Mouse (Mus musculus): ENCODE results near the gene Col9a3. TPM values are rescaled to one million over a fixed set of nuclear protein-coding genes. Genes with fewer than 3 reads are reported as not detected.

The Col9a3 gene
- total and polyA plus RNA-seq, 3 experiments = 0.15 to 0.56 TPM; not detected in 1

DNA sequence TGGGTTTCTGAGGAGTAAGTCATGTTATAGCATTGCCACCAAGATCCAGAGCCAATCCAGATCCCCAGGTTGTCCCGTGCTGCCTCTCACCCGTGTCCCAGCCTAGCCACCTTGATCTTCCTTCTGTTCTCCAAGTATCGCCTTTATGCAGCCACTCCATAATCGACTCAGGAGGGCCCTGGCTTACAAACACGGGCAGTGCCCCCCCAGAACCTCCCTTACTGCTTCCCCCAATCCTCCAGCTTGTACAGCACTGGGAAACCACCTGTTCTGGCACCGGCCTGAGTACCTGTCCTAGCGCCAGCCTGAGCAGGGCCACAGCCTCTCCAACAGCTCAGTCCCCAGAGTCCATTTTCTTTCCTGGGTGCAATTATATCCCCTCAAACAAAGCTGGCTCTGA is 57.1 kb downstream of the Col9a3 start:
- H3K79me2 ChIP-seq (ENCODE audit: control insufficient read depth, insufficient read depth, low read length, poor library complexity) = no peaks in the 10 kb centered on the region

DNA sequence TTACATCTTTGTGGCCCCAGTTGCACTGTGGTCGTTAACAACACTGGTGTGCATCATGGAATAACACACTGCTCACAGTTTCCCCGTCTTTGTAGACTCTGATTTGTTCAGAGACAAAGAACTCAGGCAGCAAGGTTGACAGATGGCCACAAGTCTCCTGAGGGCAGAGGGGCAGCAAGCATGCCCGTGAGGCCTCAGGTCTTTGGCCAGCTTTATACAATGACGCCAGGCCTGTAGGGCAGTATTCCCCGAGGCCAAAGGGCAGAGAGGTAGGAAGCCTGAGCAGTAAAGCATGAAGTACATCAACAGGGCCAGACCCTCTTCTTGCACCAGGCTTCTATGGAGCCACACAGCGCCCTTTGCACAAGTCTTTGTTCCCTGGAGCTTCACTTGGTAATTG is 57.6 kb downstream of the Col9a3 start:
- Histone ChIP-seq H3K4me1 (ENCODE audit: control insufficient read depth in 1 of 2, insufficient read depth in 2 of 2, low read length in 2 of 2) (no peaks in the 10 kb centered on the region), H3K9ac (ENCODE audit: control insufficient read depth, low read depth, low read length, poor library complexity, severe bottlenecking) (no peak overlapping the region), H3K27ac (ENCODE audit: control insufficient read depth, low read depth, low read length) (no peak overlapping the region), H3K27me3 (ENCODE audit: control insufficient read depth in 1 of 2, insufficient read depth in 2 of 2, low read length in 2 of 2) (peaks cover 0 to 2% of the 10 kb centered on the region in 2 experiments; a peak in 2 of 4 replicates), H3K4me3 (ENCODE audit: control insufficient read depth in 1 of 2, insufficient read depth in 1 of 2, low read depth in 2 of 2, low read length in 2 of 2) (no peak overlapping the region), H3K36me3 (ENCODE audit: control insufficient read depth in 1 of 2, insufficient read depth in 2 of 2, low read length in 2 of 2) (peaks cover 0 to 3% of the 10 kb centered on the region in 2 experiments; a peak in 1 of 4 replicates), H3K9me3 (replicated peaks; ENCODE audit: insufficient read depth, low read length) (no peaks in the 10 kb centered on the region), H3K79me2 (ENCODE audit: control insufficient read depth, insufficient read depth, low read length, poor library complexity) (no peaks in the 10 kb centered on the region)
- TF ChIP-seq MAZ (IDR thresholded peaks at IDR 0.05; ENCODE audit: low read depth, low read length) (no peak), NRF1 (IDR thresholded peaks at IDR 0.05; ENCODE audit: insufficient read depth, low read depth, low read length, poor library complexity, severe bottlenecking) (no peak), SMC3 (IDR thresholded peaks at IDR 0.05; ENCODE audit: low read depth, low read length) (no peak), CHD1 (IDR thresholded peaks at IDR 0.05; ENCODE audit: low read depth, low read length) (no peak), BHLHE40 (IDR thresholded peaks at IDR 0.05; ENCODE audit: borderline replicate concordance, low read depth, low read length) (no peak)
- DNase-seq (ENCODE audit: low read depth, low spot score) = no peak

More for the DNA sequence above, 57.1 kb downstream of the Col9a3 start:
- TF ChIP-seq MAFK (IDR thresholded peaks at IDR 0.05; ENCODE audit: borderline replicate concordance, low read depth, low read length) (no peak), RCOR1 (IDR thresholded peaks at IDR 0.05; ENCODE audit: low read depth, low read length) (no peak)
- Histone ChIP-seq H3K4me3 (ENCODE audit: control insufficient read depth in 1 of 2, insufficient read depth in 1 of 2, low read depth in 2 of 2, low read length in 2 of 2) (no peak overlapping the region), H3K9me3 (replicated peaks; ENCODE audit: insufficient read depth, low read length) (no peaks in the 10 kb centered on the region), H3K27me3 (ENCODE audit: control insufficient read depth in 1 of 2, insufficient read depth in 2 of 2, low read length in 2 of 2) (peaks cover 0 to 5% of the 10 kb centered on the region in 2 experiments; a peak in 2 of 4 replicates), H3K4me1 (ENCODE audit: control insufficient read depth in 1 of 2, insufficient read depth in 2 of 2, low read length in 2 of 2) (no peaks in the 10 kb centered on the region), H3K27ac (ENCODE audit: control insufficient read depth, low read depth, low read length) (no peak overlapping the region), H3K9ac (ENCODE audit: control insufficient read depth, low read depth, low read length, poor library complexity, severe bottlenecking) (no peak overlapping the region), H3K36me3 (ENCODE audit: control insufficient read depth in 1 of 2, insufficient read depth in 2 of 2, low read length in 2 of 2) (peaks cover 0 to 3% of the 10 kb centered on the region in 2 experiments; a peak in 1 of 4 replicates)
- no peak for DNase-seq (ENCODE audit: low read depth, low spot score)

DNA sequence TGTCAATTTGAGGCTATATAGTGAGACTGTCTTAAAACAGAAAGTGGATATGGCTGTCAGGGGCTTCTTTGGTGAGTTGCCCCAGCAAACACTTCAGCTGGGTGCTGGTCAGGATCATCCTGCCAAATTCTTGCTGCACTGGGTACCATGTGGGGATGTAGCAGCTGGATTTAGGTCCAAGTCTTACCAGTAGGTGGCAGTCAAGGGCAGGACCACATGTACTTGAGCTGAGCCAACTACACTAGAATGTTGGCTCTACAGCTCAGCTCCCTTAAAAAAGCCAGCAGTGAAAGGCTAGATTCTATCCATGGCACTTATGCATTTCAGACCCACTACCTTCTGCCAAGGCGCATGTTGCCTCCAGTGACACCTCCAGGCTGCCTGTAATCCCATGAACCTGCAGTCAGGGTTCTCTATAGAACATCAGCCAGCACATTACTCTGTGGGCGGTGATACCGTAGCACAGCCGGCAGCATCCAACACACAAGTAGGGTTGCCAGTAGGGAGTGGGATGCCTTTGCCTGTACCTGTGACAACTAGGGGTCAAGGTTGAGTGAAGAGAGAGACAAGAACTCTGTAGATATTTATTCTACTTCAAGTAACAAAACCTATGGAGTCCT is 59.9 kb downstream of the Col9a3 start:
- Histone ChIP-seq H3K9me3 (replicated peaks; ENCODE audit: insufficient read depth, low read length) (no peaks in the 10 kb centered on the region), H3K27me3 (ENCODE audit: control insufficient read depth in 1 of 2, insufficient read depth in 2 of 2, low read length in 2 of 2) (no peaks in the 10 kb centered on the region), H3K4me3 (ENCODE audit: control insufficient read depth in 1 of 2, insufficient read depth in 1 of 2, low read depth in 2 of 2, low read length in 2 of 2) (no peak overlapping the region), H3K4me1 (ENCODE audit: control insufficient read depth in 1 of 2, insufficient read depth in 2 of 2, low read length in 2 of 2) (no peaks in the 10 kb centered on the region), H3K27ac (ENCODE audit: control insufficient read depth, low read depth, low read length) (no peak overlapping the region), H3K79me2 (ENCODE audit: control insufficient read depth, insufficient read depth, low read length, poor library complexity) (no peaks in the 10 kb centered on the region), H3K9ac (ENCODE audit: control insufficient read depth, low read depth, low read length, poor library complexity, severe bottlenecking) (no peak overlapping the region), H3K36me3 (ENCODE audit: control insufficient read depth in 1 of 2, insufficient read depth in 2 of 2, low read length in 2 of 2) (peaks cover 0 to 3% of the 10 kb centered on the region in 2 experiments; a peak in 1 of 4 replicates)
- DNase-seq (ENCODE audit: low read depth, low spot score) = peak; percentile 85
- TF ChIP-seq USF2 (IDR thresholded peaks at IDR 0.05; ENCODE audit: borderline replicate concordance in 1 of 2, insufficient read depth in 1 of 2, low read depth in 1 of 2, low read length in 2 of 2) (no peak), MEF2A (IDR thresholded peaks at IDR 0.05; ENCODE audit: extremely low read depth, insufficient replicate concordance, low read depth, low read length, poor library complexity, severe bottlenecking) (0 out of 2 replicates have a peak, but pooled peaks have one; percentile 14), UBTF (IDR thresholded peaks at IDR 0.05; ENCODE audit: borderline replicate concordance, insufficient read depth, low read depth, low read length) (no peak), MYC (IDR thresholded peaks at IDR 0.05; ENCODE audit: low read depth, low read length) (peak; percentile 92), MAX (IDR thresholded peaks at IDR 0.05; ENCODE audit: low read length) (peak; percentile 82), GATA1 (IDR thresholded peaks at IDR 0.05; ENCODE audit: low read depth, low read length) (no peak), GABPA (IDR thresholded peaks at IDR 0.05; ENCODE audit: low read depth, low read length) (no peak), USF1 (IDR thresholded peaks at IDR 0.05; ENCODE audit: low read depth, low read length) (0 out of 2 replicates have a peak, but pooled peaks have one; percentile 25), CHD1 (IDR thresholded peaks at IDR 0.05; ENCODE audit: low read depth, low read length) (no peak), ZKSCAN1 (IDR thresholded peaks at IDR 0.05; ENCODE audit: low read depth, low read length) (no peak), SMC3 (IDR thresholded peaks at IDR 0.05; ENCODE audit: low read depth, low read length) (peak; percentile 83), SIN3A (IDR thresholded peaks at IDR 0.05; ENCODE audit: low read length) (no peak), POLR2AphosphoS5 (IDR thresholded peaks at IDR 0.05; ENCODE audit: borderline replicate concordance, low read depth, low read length) (no peak), EP300 (IDR thresholded peaks at IDR 0.05; ENCODE audit: low read depth in 1 of 2, low read length in 2 of 2) (no peak), ZMIZ1 (IDR thresholded peaks at IDR 0.05; ENCODE audit: low read depth, low read length) (no peak), MAFK (IDR thresholded peaks at IDR 0.05; ENCODE audit: borderline replicate concordance, low read depth, low read length) (no peak), HCFC1 (IDR thresholded peaks at IDR 0.05; ENCODE audit: low read depth, low read length) (no peak), CTCF (IDR thresholded peaks at IDR 0.05 in 2 of 3, conservative IDR thresholded peaks at IDR 0.05 in 1 of 3; ENCODE audit: control insufficient read depth in 1 of 3, insufficient read depth in 1 of 3, low read depth in 2 of 3, low read length in 3 of 3, poor library complexity in 1 of 3, severe bottlenecking in 1 of 3) (peak; percentile 73 to 86 (median 85)), POLR2AphosphoS2 (IDR thresholded peaks at IDR 0.05; ENCODE audit: low read length) (no peak)
